In the genomic region with DNA sequence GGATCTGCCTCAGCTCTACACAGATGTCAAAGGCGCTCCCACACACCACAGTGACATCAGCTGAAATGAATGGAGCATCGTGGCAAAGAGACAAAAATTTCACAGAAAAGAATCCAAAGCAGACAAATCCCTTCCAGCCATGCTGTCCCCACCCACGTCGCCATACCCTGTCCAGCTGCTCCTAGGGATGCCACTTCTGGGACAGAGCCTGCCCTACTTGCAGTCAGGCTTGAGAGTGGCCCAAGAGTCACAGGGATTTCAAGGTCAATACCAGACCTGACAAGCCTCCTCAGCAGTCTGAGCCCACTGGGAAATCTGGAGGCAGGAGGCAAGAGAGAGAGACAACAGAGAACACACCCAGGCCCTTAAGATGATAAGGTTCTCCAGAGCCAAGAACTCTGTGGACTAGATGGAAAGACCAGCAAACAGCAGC, we compare ENCODE assay signal across 13 mouse cellular contexts. TPM values are rescaled to one million over a fixed set of nuclear protein-coding genes. Genes with fewer than 3 reads are reported as not detected.
DNase-seq lines count a peak whose midpoint lies in the region; ATAC-seq and TF ChIP-seq lines count a peak whose summit lies in the region.
"Had no signal": no experiment of that assay in that cellular context is flagged by ENCODE, and none has a peak within 500 bp of the region (broad histone marks: within the 10 kb centered on the region; RNA-seq: fewer than 3 reads in every experiment).

No protein-coding gene starts in this region.

- peaks cover 36% of the 10 kb centered on the region; the same call in 1 of the 2 replicates for H3K27me3 ChIP-seq in heart, embryonic 10.5 days (ENCODE audit: insufficient read depth, poor library complexity, severe bottlenecking)
- H3K27me3 ChIP-seq in hindbrain, postnatal 0 days (ENCODE audit: insufficient read depth, low read length), result no peaks in the 10 kb centered on the region; the same call in 1 of the 2 replicates
- H3K27me3 ChIP-seq in forebrain, embryonic 12.5 days, result no peaks in the 10 kb centered on the region
- H3K27me3 ChIP-seq: neural tube, embryonic 12.5 days had no signal

- WGBS in heart, embryonic 10.5 days, result 67% methylated on average over 4 of the region's 4 CpGs
- 62% methylated on average over 4 of the region's 4 CpGs for WGBS in hindbrain, postnatal 0 days
- whole genome bisulfite sequencing in forebrain, embryonic 12.5 days, result 81% methylated on average over 4 of the region's 4 CpGs

- H3K9me3 ChIP-seq in heart, embryonic 10.5 days, result no peaks in the 10 kb centered on the region
- H3K9me3 ChIP-seq in hindbrain, postnatal 0 days (ENCODE audit: low read length), result no peaks in the 10 kb centered on the region
- no peaks in the 10 kb centered on the region for H3K9me3 ChIP-seq in forebrain, embryonic 12.5 days
- H3K9me3 ChIP-seq: limb, embryonic 12.5 days; neural tube, embryonic 12.5 days had no signal

- no peak overlapping the region for H3K4me3 ChIP-seq in heart, embryonic 10.5 days
- no peak overlapping the region for H3K4me3 ChIP-seq in hindbrain, postnatal 0 days (ENCODE audit: low read length)
- no peak overlapping the region for H3K4me3 ChIP-seq in forebrain, embryonic 12.5 days (replicated peaks)
- H3K4me3 ChIP-seq: limb, embryonic 12.5 days; neural tube, embryonic 12.5 days had no signal

- peaks cover 8% of the 10 kb centered on the region for H3K4me1 ChIP-seq in heart, embryonic 10.5 days
- H3K4me1 ChIP-seq in hindbrain, postnatal 0 days (ENCODE audit: insufficient read depth, low read length), result no peaks in the 10 kb centered on the region
- no peaks in the 10 kb centered on the region; the same call in 1 of the 2 replicates for H3K4me1 ChIP-seq in forebrain, embryonic 12.5 days
- H3K4me1 ChIP-seq: limb, embryonic 12.5 days; neural tube, embryonic 12.5 days had no signal

- peak; percentile 98 for DNase-seq in heart, adult 11 months
- no peak for DNase-seq in heart, embryonic 10.5 days (ENCODE audit: low spot score)
- peak; percentile 35 for DNase-seq in urinary bladder, postnatal 14 days (ENCODE audit: low spot score)
- no peak for DNase-seq in urinary bladder, postnatal 10 days (ENCODE audit: low spot score)
- peak; percentile 45 to 62 for DNase-seq in layer of hippocampus, postnatal 14 days (ENCODE audit: low spot score in 2 of 2)
- DNase-seq in retina, postnatal 1 day, result no peak
- no peak for DNase-seq in hindbrain, postnatal 0 days (ENCODE audit: low spot score)
- DNase-seq: forebrain, postnatal 0 days; spleen, adult 18-20 months had no signal

- H3K4me2 ChIP-seq in hindbrain, postnatal 0 days (ENCODE audit: low read depth, low read length), result no peak overlapping the region
- H3K4me2 ChIP-seq in forebrain, embryonic 12.5 days, result no peak overlapping the region
- H3K4me2 ChIP-seq: limb, embryonic 12.5 days; neural tube, embryonic 12.5 days had no signal

- H3K9ac ChIP-seq in hindbrain, postnatal 0 days (replicated peaks; ENCODE audit: low read length), result no peak overlapping the region
- H3K9ac ChIP-seq in forebrain, embryonic 12.5 days, result no peak overlapping the region
- H3K9ac ChIP-seq: forebrain, postnatal 0 days; limb, embryonic 12.5 days; neural tube, embryonic 12.5 days had no signal

- H3K36me3 ChIP-seq in heart, embryonic 10.5 days, result no peaks in the 10 kb centered on the region
- H3K36me3 ChIP-seq in hindbrain, postnatal 0 days (ENCODE audit: insufficient read depth, low read length), result no peaks in the 10 kb centered on the region
- H3K36me3 ChIP-seq in forebrain, embryonic 12.5 days (replicated peaks), result no peaks in the 10 kb centered on the region
- H3K36me3 ChIP-seq: limb, embryonic 12.5 days; neural tube, embryonic 12.5 days had no signal

- H3K27ac ChIP-seq in heart, embryonic 10.5 days, result no peak overlapping the region
- no peak overlapping the region for H3K27ac ChIP-seq in hindbrain, postnatal 0 days
- H3K27ac ChIP-seq in forebrain, embryonic 12.5 days, result no peak overlapping the region
- H3K27ac ChIP-seq: limb, embryonic 12.5 days; neural tube, embryonic 12.5 days had no signal

- no peak for ATAC-seq in hindbrain, postnatal 0 days
- no peak for ATAC-seq in forebrain, embryonic 12.5 days (ENCODE audit: low FRiP score)
- ATAC-seq: forebrain, postnatal 0 days; intestine, embryonic 16.5 days had no signal

- no peak for TF ChIP-seq CTCF in hindbrain, postnatal 0 days (IDR thresholded peaks at IDR 0.05; ENCODE audit: low read depth)

RNA-seq across cellular contexts. Expression of a gene that starts 24.4 kb away (rescaled TPM):
- polyA plus RNA-seq in heart, embryonic 10.5 days (2016; fragmentation: Nextera tagmentation; extraction: Ambion mirVana), result 1.7 and 3.9 TPM in 2 replicates
- 100 to 1,000 TPM; 109 to 113 TPM for total RNA-seq in layer of hippocampus, postnatal 14 days (2021)
- total RNA-seq in hindbrain, postnatal 0 days (2014; rRNA removed), result 69.2 and 72.8 TPM in 2 replicates
- polyA plus RNA-seq in hindbrain, postnatal 0 days (2015; fragmentation: Nextera tagmentation; extraction: Ambion mirVana), result 15.7 and 17.1 TPM in 2 replicates
- 11.4 and 12.1 TPM in 2 replicates for polyA plus RNA-seq in forebrain, embryonic 12.5 days (2016; fragmentation: Nextera tagmentation; extraction: Ambion mirVana)

Comparison
In these comparisons a context has a peak if more than half of its experiments do, and no peak if none do; other contexts are left out.
1. DNase-seq: peak in heart, adult 11 months (single experiment), urinary bladder, postnatal 14 days (single experiment) and layer of hippocampus, postnatal 14 days (2 of 2); none in heart, embryonic 10.5 days (single experiment), urinary bladder, postnatal 10 days (single experiment), retina, postnatal 1 day (single experiment) and hindbrain, postnatal 0 days (single experiment).